Mouse (Mus musculus): ENCODE data around the gene Krt5.
"Not testable (repeated sequence)": the region's sequence is repeated elsewhere in the genome, so short reads cannot be mapped to it uniquely, and the experiment has no call there.

The Krt5 gene

GRCm38 (mm10) chr15:101712720-101713119 is at the start of gene Krt5:
Gene Krt5 (minus strand): TSS chr15:101712898.
- DNase-seq (ENCODE audit: low spot score) = no peak

- no peak for DNase-seq (ENCODE audit: low spot score)
Measured at GRCm38 (mm10) chr15:101742711-101743110, 30.0 kb upstream of the Krt5 start, which contains the start of gene Krt71. Gene Krt71 (minus strand): TSS chr15:101743109.

- peak; percentile 9 for DNase-seq (ENCODE audit: low spot score)
Measured at GRCm38 (mm10) chr15:101737786-101738185, 25.1 kb upstream of the Krt5 start.

GRCm38 (mm10) chr15:101730653-101731052 is 18.0 kb upstream of the Krt5 start:
- no peak for DNase-seq (ENCODE audit: low spot score)

GRCm38 (mm10) chr15:101724686-101725085 is 12.0 kb upstream of the Krt5 start:
- DNase-seq (ENCODE audit: low spot score) = no peak

GRCm38 (mm10) chr15:101715831-101716230 is 3.1 kb upstream of the Krt5 start:
- DNase-seq (ENCODE audit: low spot score) = no peak

- no peak for DNase-seq (ENCODE audit: low spot score)
Measured at GRCm38 (mm10) chr15:101714356-101714755, 1.7 kb upstream of the Krt5 start.

GRCm38 (mm10) chr15:101713731-101714130 is 1.0 kb upstream of the Krt5 start:
- DNase-seq (ENCODE audit: low spot score) = no peak

GRCm38 (mm10) chr15:101708683-101709082 is 4.0 kb downstream of the Krt5 start:
- DNase-seq (ENCODE audit: low spot score) = no peak

GRCm38 (mm10) chr15:101707454-101707853 is 5.2 kb downstream of the Krt5 start:
- no peak for DNase-seq (ENCODE audit: low spot score)

GRCm38 (mm10) chr15:101704066-101704465 is 8.6 kb downstream of the Krt5 start:
- DNase-seq (ENCODE audit: low spot score) = no peak

GRCm38 (mm10) chr15:101702380-101702779 is 10.3 kb downstream of the Krt5 start:
- DNase-seq (ENCODE audit: low spot score) = no peak

GRCm38 (mm10) chr15:101699866-101700265 is 12.8 kb downstream of the Krt5 start:
- no peak for DNase-seq (ENCODE audit: low spot score)

GRCm38 (mm10) chr15:101699192-101699591 is 13.5 kb downstream of the Krt5 start:
- DNase-seq (ENCODE audit: low spot score) = no peak

- no peak for DNase-seq (ENCODE audit: low spot score)
Measured at GRCm38 (mm10) chr15:101697326-101698188, 15.1 kb downstream of the Krt5 start.

GRCm38 (mm10) chr15:101694207-101694606 is 18.5 kb downstream of the Krt5 start, which contains the start of gene Krt6a:
Gene Krt6a (minus strand): TSS chr15:101694307.
- no peak for DNase-seq (ENCODE audit: low spot score)

GRCm38 (mm10) chr15:101690460-101690859 is 22.2 kb downstream of the Krt5 start:
- DNase-seq (ENCODE audit: low spot score) = not testable (repeated sequence)

GRCm38 (mm10) chr15:101688161-101688560 is 24.5 kb downstream of the Krt5 start:
- DNase-seq (ENCODE audit: low spot score) = no peak

GRCm38 (mm10) chr15:101680187-101680586 is 32.5 kb downstream of the Krt5 start, which contains the start of gene Krt6b:
Gene Krt6b (minus strand): TSS chr15:101680287.
- no peak for DNase-seq (ENCODE audit: low spot score)

GRCm38 (mm10) chr15:101675978-101676377 is 36.7 kb downstream of the Krt5 start:
- DNase-seq (ENCODE audit: low spot score) = no peak

All from ovary, postnatal 36 days (tissue).